Mouse (Mus musculus) midbrain, postnatal 0 days (tissue): ENCODE measurements at regions not wholly inside any gene's neighbourhood (a gene's known extent, or its start where the extent isn't known, plus 50 kb on each side); places are given as distances from the start of the nearest gene placed in this dataset.

Experiments used
- ATAC-seq: fragments of 200-750 bp; cut with Nextera tagmentation; 2 replicates; pipeline ENCODE4 v1.8.0; 2017; ENCODE audit warnings: moderate number of reproducible peaks, mild to moderate bottlenecking, moderate TSS enrichment, moderate library complexity; ENCODE audit not compliant: low FRiP score
- DNase-seq: peaks from one replicate; pipeline ENCODE4 v3.0.0-alpha.2; 2015; ENCODE audit warnings: low spot score
- H3K27ac ChIP-seq: fragments of 300-500 bp; sonication (generic); 2 replicates; pipeline ENCODE4 v1.5.1; 2014; ENCODE audit warnings: low read depth, mild to moderate bottlenecking, low read length, mixed read lengths
- H3K27me3 ChIP-seq: fragments of 300-500 bp; sonication (generic); 2 replicates; pipeline ENCODE4 v1.6.1; 2014; ENCODE audit warnings: low read length, control low read depth, mixed read lengths; ENCODE audit not compliant: insufficient read depth
- H3K36me3 ChIP-seq: fragments of 300-500 bp; sonication (generic); 2 replicates; pipeline ENCODE4 v1.6.1; 2014; ENCODE audit warnings: low read length, control low read depth, mixed read lengths; ENCODE audit not compliant: insufficient read depth
- H3K4me1 ChIP-seq: fragments of 300-500 bp; sonication (generic); 2 replicates; pipeline ENCODE4 v1.6.1; 2014; ENCODE audit warnings: mild to moderate bottlenecking, control low read depth, antibody characterized with exemption, low read length, mixed read lengths; ENCODE audit not compliant: insufficient read depth
- H3K4me2 ChIP-seq: fragments of 300-500 bp; sonication (generic); 2 replicates; pipeline ENCODE4 v1.6.1; 2014; ENCODE audit warnings: low read depth, mild to moderate bottlenecking, low read length, mixed read lengths; ENCODE audit not compliant: poor library complexity, severe bottlenecking
- H3K4me3 ChIP-seq: fragments of 300-500 bp; sonication (generic); 2 replicates; pipeline ENCODE4 v1.5.1; 2014; ENCODE audit warnings: low read depth, mild to moderate bottlenecking, low read length, moderate library complexity
- H3K9ac ChIP-seq: fragments of 300-500 bp; sonication (generic); replicated peaks from 2 replicates; pipeline ENCODE4 v1.6.1; 2014; ENCODE audit warnings: mild to moderate bottlenecking, low read length, moderate library complexity, mixed read lengths; ENCODE audit not compliant: poor library complexity, severe bottlenecking
- H3K9me3 ChIP-seq: fragments of 300-500 bp; sonication (generic); 2 replicates; pipeline ENCODE4 v1.6.1; 2016; ENCODE audit warnings: low read length, control low read depth
- CTCF ChIP-seq: IDR thresholded peaks from 2 replicates; pipeline ENCODE4 v1.5.1; 2016; ENCODE audit warnings: antibody characterized with exemption, mild to moderate bottlenecking
- WGBS: fragments of 180-500 bp; shearing (Covaris S2); extraction: QIAGEN DNeasy Blood & Tissue Kit; methylation state at CpG from one replicate; pipeline ENCODE4 v1.1.7; 2014; 5-methylcytosine and 5-hydroxymethylcytosine counted together

DNA sequence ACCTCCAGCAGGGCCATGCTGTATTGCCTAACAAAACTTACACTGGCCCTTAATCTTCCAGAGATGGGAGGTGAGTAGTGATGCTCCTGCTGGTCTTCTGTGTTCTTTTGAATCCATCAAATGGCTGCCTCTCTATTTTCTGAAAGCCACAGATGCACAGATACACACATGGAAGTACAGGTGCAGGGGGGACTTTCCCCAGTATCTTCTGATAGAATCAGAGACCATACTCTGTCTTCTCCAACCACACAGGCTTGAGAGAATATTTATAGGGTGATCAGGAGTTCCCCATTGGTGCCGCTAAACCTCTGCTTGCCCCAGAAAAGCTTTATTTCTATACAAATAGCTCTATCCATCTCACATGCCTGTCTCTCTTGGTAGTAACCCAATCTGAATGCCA, 133.5 kb upstream of the Tbl1xr1 start:
- ATAC-seq (no peak), DNase-seq (no peak)
- Histone ChIP-seq H3K27me3 (no peaks in the 10 kb centered on the region), H3K4me1 (no peaks in the 10 kb centered on the region), H3K4me2 (no peak overlapping the region), H3K36me3 (no peaks in the 10 kb centered on the region), H3K27ac (no peak overlapping the region), H3K4me3 (no peak overlapping the region), H3K9me3 (no peaks in the 10 kb centered on the region), H3K9ac (no peak overlapping the region)
- TF ChIP-seq CTCF: no peak
- 100% methylated on average over 1 of the region's 1 CpGs for WGBS

DNA sequence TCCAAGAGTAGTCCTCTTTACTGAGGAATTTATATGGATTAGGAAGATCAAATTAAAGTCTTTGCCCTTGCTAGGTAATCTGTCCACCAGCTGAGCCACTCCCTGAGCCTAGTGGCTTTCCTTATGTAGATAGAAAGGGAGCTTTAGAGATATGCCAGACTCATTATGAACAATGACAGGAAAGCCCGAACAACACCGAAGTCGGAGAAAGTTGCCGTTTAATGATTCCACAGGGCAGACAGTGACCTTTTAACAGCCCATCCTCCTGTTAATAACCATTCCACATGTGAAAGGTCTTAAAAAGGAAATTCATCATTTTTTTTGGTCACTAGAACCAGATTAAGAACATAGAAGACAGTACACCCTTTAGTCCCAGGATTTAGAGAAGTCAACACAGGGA, 130.7 kb upstream of the Tbl1xr1 start:
- 80% methylated on average over 4 of the region's 4 CpGs for WGBS
- no peak for ATAC-seq
- no peak overlapping the region for H3K9ac ChIP-seq
- H3K4me1 ChIP-seq: no peaks in the 10 kb centered on the region
- H3K4me2 ChIP-seq: no peak overlapping the region
- H3K27ac ChIP-seq: no peak overlapping the region
- H3K4me3 ChIP-seq: no peak overlapping the region
- TF ChIP-seq CTCF: no peak
- H3K36me3 ChIP-seq: no peaks in the 10 kb centered on the region
- DNase-seq: no peak
- no peaks in the 10 kb centered on the region for H3K9me3 ChIP-seq
- no peaks in the 10 kb centered on the region for H3K27me3 ChIP-seq

DNA sequence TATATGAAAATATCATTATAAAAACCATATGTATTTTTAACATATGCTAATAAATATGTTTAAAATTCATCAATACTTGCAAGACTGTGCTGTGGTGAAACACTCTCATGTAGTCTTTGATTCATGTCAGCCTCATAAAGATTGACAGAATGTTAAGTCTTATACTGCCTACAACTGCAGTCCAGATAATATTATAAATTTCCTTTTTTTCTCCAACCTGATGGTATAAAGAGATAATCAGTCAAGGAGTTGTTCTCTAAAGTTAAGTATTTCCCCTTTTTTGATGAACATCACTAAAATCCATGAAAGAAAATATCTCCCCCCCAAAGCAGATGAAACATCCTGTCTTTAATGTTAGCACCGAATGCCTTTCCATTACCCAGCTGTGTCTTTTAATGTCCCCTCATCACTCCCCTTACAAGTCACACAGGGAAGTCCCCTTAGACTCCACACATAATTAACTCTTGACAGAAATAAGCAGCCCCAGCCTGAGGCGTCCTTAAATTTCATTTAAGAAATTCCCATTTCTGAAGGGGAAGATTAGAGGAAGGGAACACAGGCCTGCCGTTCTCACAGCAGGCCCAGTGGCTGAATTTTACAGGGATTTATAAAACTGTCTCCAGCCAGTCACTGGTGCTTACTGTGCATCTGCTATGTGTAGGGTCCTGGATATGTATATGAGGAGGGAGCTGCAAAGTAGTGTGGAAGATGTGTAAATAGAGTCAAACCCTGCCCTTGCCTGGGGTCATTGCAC, 129.0 kb upstream of the Tbl1xr1 start:
- ATAC-seq: no peak
- peak; percentile 6 for DNase-seq
- Histone ChIP-seq H3K36me3 (no peaks in the 10 kb centered on the region), H3K9me3 (no peaks in the 10 kb centered on the region), H3K4me1 (no peaks in the 10 kb centered on the region), H3K4me3 (no peak overlapping the region), H3K27ac (no peak overlapping the region), H3K4me2 (no peak overlapping the region), H3K27me3 (no peaks in the 10 kb centered on the region), H3K9ac (no peak overlapping the region)
- TF ChIP-seq CTCF: no peak
- 16% methylated on average over 3 of the region's 3 CpGs for WGBS

DNA sequence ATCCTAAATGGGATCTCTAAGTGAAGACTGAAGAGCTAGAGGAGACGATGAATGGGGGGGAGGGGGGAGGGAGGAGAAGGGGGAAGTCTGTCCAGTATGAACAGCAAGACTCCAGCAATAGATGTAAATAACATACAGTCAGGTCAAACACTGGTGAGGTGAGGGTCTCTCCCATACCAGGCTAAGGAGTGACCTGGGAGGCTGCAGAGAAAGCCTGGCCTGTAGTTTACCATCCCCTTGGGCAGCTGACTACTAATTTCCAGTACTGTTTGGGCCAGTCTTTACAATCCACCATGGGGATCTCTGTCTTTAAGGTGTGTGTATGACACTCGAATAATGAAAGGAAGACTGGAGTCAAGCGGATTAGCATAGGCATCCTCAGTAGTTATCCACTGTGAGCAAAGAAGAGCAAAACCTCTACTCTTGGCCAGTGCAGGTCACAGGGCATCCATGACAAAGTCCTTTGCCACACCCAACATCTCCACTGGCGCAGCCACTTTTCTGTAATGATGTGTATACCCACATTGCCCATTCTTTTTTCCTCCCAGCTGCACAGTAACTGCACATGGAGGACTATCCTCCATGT, 128.3 kb upstream of the Tbl1xr1 start:
- Histone ChIP-seq H3K4me1 (no peaks in the 10 kb centered on the region), H3K36me3 (no peaks in the 10 kb centered on the region), H3K4me2 (no peak overlapping the region), H3K27me3 (no peaks in the 10 kb centered on the region), H3K9me3 (no peaks in the 10 kb centered on the region), H3K27ac (no peak overlapping the region), H3K9ac (no peak overlapping the region), H3K4me3 (no peak overlapping the region)
- DNase-seq (no peak), ATAC-seq (no peak)
- no peak for TF ChIP-seq CTCF
- WGBS: 61% methylated on average over 4 of the region's 4 CpGs

DNA sequence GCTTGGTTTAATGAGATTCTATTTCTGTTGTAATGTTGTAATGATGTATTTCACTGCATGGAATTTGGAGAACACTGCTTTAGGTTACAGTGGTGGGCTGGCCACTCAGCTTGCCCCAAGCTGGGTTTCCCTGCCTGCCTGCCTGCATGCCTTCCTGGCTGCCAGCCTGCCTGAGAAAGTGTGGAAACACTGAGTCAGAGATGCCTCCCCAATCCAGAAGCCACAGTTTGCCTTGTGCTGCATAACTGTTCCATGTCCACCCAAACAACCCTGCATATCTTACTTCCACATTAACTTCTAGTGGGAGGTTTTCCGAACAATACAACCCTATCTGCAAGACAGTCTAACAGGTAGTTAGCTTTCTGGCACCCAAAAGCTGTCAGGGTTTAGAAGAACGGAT, 127.0 kb upstream of the Tbl1xr1 start:
- TF ChIP-seq CTCF: no peak
- no peaks in the 10 kb centered on the region for H3K4me1 ChIP-seq
- no peaks in the 10 kb centered on the region for H3K36me3 ChIP-seq
- no peak overlapping the region for H3K4me2 ChIP-seq
- H3K9me3 ChIP-seq: no peaks in the 10 kb centered on the region
- H3K27me3 ChIP-seq: no peaks in the 10 kb centered on the region
- H3K27ac ChIP-seq: no peak overlapping the region
- no peak for DNase-seq
- 87% methylated on average over 2 of the region's 2 CpGs for WGBS
- no peak overlapping the region for H3K9ac ChIP-seq
- H3K4me3 ChIP-seq: no peak overlapping the region
- ATAC-seq: no peak

DNA sequence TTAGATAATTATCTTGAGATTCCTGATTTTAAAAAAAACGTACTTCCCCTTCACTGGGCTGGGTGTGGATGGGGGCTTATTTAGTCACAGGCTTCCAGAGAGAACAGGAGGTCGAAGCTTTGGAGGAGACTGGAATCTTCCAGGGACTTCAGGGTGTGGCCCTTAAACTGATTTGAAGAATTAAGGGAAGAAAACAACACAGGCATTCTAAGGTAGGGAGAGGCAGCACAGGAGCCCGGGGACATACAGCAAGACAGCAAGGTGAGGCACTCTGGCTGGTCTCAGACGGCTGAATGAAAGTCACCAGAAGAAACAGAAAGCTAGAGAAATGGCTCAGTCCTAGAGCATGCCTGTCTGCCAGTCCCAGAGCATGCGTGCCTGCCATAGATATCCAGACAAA, 125.9 kb upstream of the Tbl1xr1 start:
- no peak for TF ChIP-seq CTCF
- Histone ChIP-seq H3K36me3 (no peaks in the 10 kb centered on the region), H3K9me3 (no peaks in the 10 kb centered on the region), H3K4me3 (no peak overlapping the region), H3K4me1 (no peaks in the 10 kb centered on the region), H3K27ac (no peak overlapping the region), H3K27me3 (no peaks in the 10 kb centered on the region), H3K9ac (no peak overlapping the region), H3K4me2 (no peak overlapping the region)
- ATAC-seq (no peak), DNase-seq (no peak)
- WGBS: 83% methylated on average over 5 of the region's 5 CpGs
